ENCODE assay signal across 9 mouse cellular contexts in genomic region chr1:86650272-86650671, GRCm38 (mm10). TPM values are rescaled to one million over a fixed set of nuclear protein-coding genes. Genes with fewer than 3 reads are reported as not detected.
A peak's percentile ranks its signal among the peaks of the same experiment; 100 is the strongest.
DNase-seq lines count a peak whose midpoint lies in the region; ATAC-seq and TF ChIP-seq lines count a peak whose summit lies in the region.
"Had no signal": no experiment of that assay in that cellular context is flagged by ENCODE, and none has a peak within 500 bp of the region (broad histone marks: within the 10 kb centered on the region; RNA-seq: fewer than 3 reads in every experiment).

No protein-coding gene starts in this region.

- TF ChIP-seq CTCF in left cerebral cortex, adult 2 months (IDR thresholded peaks at IDR 0.05): peak; percentile 95

- intact Hi-C loops in gastrocnemius, postnatal 36 days (cut with DNase I): loop anchor here (1.0 to 10.0 kb wide), 2 partner anchors 392 to 535 kb away; partner anchors contain the start of gene Prss56
- intact Hi-C loops in left cerebral cortex, adult 2 months (cut with DNase I): loop anchor here (1.0 kb wide), 2 partner anchors 392 to 537 kb away; no protein-coding TSS in a partner anchor

- no peak overlapping the region for H3K9ac ChIP-seq in midbrain, embryonic 14.5 days (replicated peaks; ENCODE audit: low read length)
- H3K9ac ChIP-seq: limb, embryonic 15.5 days had no signal

- no peak for ATAC-seq in midbrain, embryonic 14.5 days (ENCODE audit: low FRiP score, low TSS enrichment)

- H3K4me1 ChIP-seq in midbrain, embryonic 14.5 days (ENCODE audit: control insufficient read depth, insufficient read depth, low read length): no peaks in the 10 kb centered on the region
- H3K4me1 ChIP-seq: limb, embryonic 15.5 days had no signal

- H3K27me3 ChIP-seq in midbrain, embryonic 14.5 days (ENCODE audit: control insufficient read depth, insufficient read depth, low read length): no peaks in the 10 kb centered on the region

- no peak overlapping the region for H3K27ac ChIP-seq in left cerebral cortex, adult 2 months
- H3K27ac ChIP-seq in midbrain, embryonic 14.5 days (replicated peaks; ENCODE audit: low read depth, low read length): no peak overlapping the region
- H3K27ac ChIP-seq: limb, embryonic 15.5 days had no signal

- no peaks in the 10 kb centered on the region for H3K36me3 ChIP-seq in midbrain, embryonic 14.5 days (ENCODE audit: control insufficient read depth, insufficient read depth, low read length)
- H3K36me3 ChIP-seq: limb, embryonic 15.5 days had no signal

- peak; percentile 60 for DNase-seq in gastrocnemius, adult 18-20 months (ENCODE audit: low spot score)
- no peak for DNase-seq in gastrocnemius, adult 8-10 months (ENCODE audit: low spot score in 2 of 2)
- peak; percentile 80 for DNase-seq in NIH3T3 (ENCODE audit: low read depth)
- peak; percentile 64 for DNase-seq in cerebellum, adult 9-10 months
- DNase-seq in gastrocnemius, postnatal 36 days: peak; percentile 35 to 59
- DNase-seq in left cerebral cortex, adult 2 months (ENCODE audit: extremely low spot score in 1 of 2, low spot score in 2 of 2): peak; percentile 76 to 81
- peak; percentile 82 for DNase-seq in midbrain, embryonic 14.5 days
- DNase-seq in spleen, postnatal 36 days (ENCODE audit: low spot score in 2 of 2): peak; percentile 35 to 41

- WGBS in midbrain, embryonic 14.5 days: 21% methylated on average over 6 of the region's 6 CpGs

- no peaks in the 10 kb centered on the region for H3K9me3 ChIP-seq in midbrain, embryonic 14.5 days (ENCODE audit: control insufficient read depth, low read length)
- H3K9me3 ChIP-seq: limb, embryonic 15.5 days had no signal

- H3K4me2 ChIP-seq in midbrain, embryonic 14.5 days (ENCODE audit: low read length): no peak overlapping the region
- H3K4me2 ChIP-seq: limb, embryonic 15.5 days had no signal

- no peak overlapping the region for H3K4me3 ChIP-seq in left cerebral cortex, adult 2 months
- H3K4me3 ChIP-seq in midbrain, embryonic 14.5 days (replicated peaks; ENCODE audit: low read depth, low read length): no peak overlapping the region
- H3K4me3 ChIP-seq: limb, embryonic 15.5 days had no signal

RNA-seq across cellular contexts. Expression of gene Nppc, which starts 20.1 kb away (rescaled TPM):
- total RNA-seq in gastrocnemius, adult 18-20 months (2021): under 1 TPM; 0.30 to 0.59 TPM
- under 1 TPM; 0.38 to 0.92 (median 0.48) TPM for total RNA-seq in gastrocnemius, adult 8-10 months (2022)
- total RNA-seq in gastrocnemius, postnatal 36 days (2021): 1 to 10 TPM in 1 of 2 experiments, under 1 TPM in 1; 0.32 to 1.4 TPM
- total RNA-seq in left cerebral cortex, adult 2 months (2021): 10 to 100 TPM in 1 of 2 experiments, 1 to 10 TPM in 1; 8.6 to 10.5 TPM
- 1.8 and 1.9 TPM in 2 replicates for polyA plus RNA-seq in midbrain, embryonic 14.5 days (2014; fragmentation: Nextera tagmentation; extraction: Ambion mirVana)

RNA-seq across cellular contexts. Expression of gene Dis3l2, which starts 53.3 kb away (rescaled TPM):
- total RNA-seq in gastrocnemius, adult 18-20 months (2021): 10 to 100 TPM; 12.2 to 13.4 TPM
- total RNA-seq in gastrocnemius, adult 8-10 months (2022): 10 to 100 TPM; 11.8 to 13.5 (median 13.4) TPM
- total RNA-seq in gastrocnemius, postnatal 36 days (2021): 10 to 100 TPM in 1 of 2 experiments, 1 to 10 TPM in 1; 9.8 to 11.4 TPM
- total RNA-seq in left cerebral cortex, adult 2 months (2021): 10 to 100 TPM; 25.5 to 29.0 TPM
- 35.1 and 39.9 TPM in 2 replicates for polyA plus RNA-seq in midbrain, embryonic 14.5 days (2014; fragmentation: Nextera tagmentation; extraction: Ambion mirVana)

Comparison
In these comparisons a context has a peak if more than half of its experiments do, and no peak if none do; other contexts are left out.
1. DNase-seq: peak in gastrocnemius, adult 18-20 months (single experiment), NIH3T3 (single experiment), cerebellum, adult 9-10 months (single experiment), gastrocnemius, postnatal 36 days (2 of 2), left cerebral cortex, adult 2 months (2 of 2), midbrain, embryonic 14.5 days (single experiment) and spleen, postnatal 36 days (2 of 2); none in gastrocnemius, adult 8-10 months (0 of 2).